Mouse (Mus musculus): ENCODE data around the gene Ctdspl2.
"Not testable (repeated sequence)": the region's sequence is repeated elsewhere in the genome, so short reads cannot be mapped to it uniquely, and the experiment has no call there.

The Ctdspl2 gene

GRCm38 (mm10) chr2:121955765-121956223, at the start of gene Ctdspl2, which contains the start of gene Mageb3:
TSS of gene Ctdspl2 (plus strand) at chr2:121956001.
TSS of gene Mageb3 (minus strand) at chr2:121956092.
- peak; percentile 94 to 95 for DNase-seq (ENCODE audit: low spot score in 2 of 2)

- DNase-seq (ENCODE audit: low spot score in 2 of 2) = no peak
Measured at GRCm38 (mm10) chr2:121909975-121910374, 45.8 kb upstream of the Ctdspl2 start.

DNA sequence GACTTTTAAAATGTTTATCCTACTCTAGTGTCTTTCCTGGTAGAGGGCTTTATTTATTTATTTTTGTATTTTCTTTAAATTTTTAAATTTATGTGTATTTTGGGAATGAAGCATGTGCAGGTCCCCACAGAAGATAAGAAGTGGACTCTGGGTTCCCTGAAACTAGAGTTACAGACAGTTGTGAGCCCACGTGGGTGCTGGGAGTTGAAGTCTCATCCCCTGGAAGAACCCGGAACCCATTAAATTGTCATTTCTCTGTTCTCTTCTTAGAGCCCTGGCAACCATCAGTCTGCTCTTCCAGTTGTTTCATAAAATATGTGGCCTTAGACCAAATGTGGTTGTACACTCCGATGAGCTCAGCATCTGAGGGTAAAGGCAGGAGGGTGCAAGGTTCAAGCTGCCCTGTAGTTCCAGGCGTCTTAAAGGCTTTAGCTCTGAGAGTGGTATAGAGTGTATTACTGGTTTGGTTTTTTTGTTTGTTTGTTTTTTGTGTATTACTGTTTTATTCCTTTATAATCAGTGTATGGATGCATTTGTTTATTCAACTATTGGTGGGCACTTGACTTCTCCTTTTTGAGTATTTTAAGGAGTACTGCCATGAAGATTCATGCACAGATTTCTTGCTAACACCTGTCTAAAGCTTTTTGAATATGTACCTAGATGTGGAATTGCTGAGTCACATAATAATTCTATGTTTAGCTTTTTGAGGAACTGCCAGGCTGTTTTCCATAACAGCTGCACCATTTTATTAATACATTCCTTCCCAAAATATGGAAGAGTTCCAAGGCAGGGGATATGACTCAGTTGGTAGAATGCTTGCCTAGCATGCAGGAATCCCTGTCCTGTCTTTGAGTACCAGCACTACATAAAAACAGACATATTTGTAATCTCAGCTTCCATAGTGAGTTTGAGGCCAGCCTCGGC, 39.5 kb upstream of the Ctdspl2 start:
- no peak for DNase-seq (ENCODE audit: low spot score in 2 of 2)

GRCm38 (mm10) chr2:121937624-121938023, 18.2 kb upstream of the Ctdspl2 start:
- DNase-seq (ENCODE audit: low spot score in 2 of 2) = not testable (repeated sequence)

- DNase-seq (ENCODE audit: low spot score in 2 of 2) = no peak
Measured at GRCm38 (mm10) chr2:121943364-121943763, 12.4 kb upstream of the Ctdspl2 start.

GRCm38 (mm10) chr2:121954971-121955656, 687 bp upstream of the Ctdspl2 start:
- DNase-seq (ENCODE audit: low spot score in 2 of 2) = no peak

- DNase-seq (ENCODE audit: low spot score in 2 of 2) = peak; percentile 92
Measured at GRCm38 (mm10) chr2:121956224-121957018, 620 bp downstream of the Ctdspl2 start.

DNA sequence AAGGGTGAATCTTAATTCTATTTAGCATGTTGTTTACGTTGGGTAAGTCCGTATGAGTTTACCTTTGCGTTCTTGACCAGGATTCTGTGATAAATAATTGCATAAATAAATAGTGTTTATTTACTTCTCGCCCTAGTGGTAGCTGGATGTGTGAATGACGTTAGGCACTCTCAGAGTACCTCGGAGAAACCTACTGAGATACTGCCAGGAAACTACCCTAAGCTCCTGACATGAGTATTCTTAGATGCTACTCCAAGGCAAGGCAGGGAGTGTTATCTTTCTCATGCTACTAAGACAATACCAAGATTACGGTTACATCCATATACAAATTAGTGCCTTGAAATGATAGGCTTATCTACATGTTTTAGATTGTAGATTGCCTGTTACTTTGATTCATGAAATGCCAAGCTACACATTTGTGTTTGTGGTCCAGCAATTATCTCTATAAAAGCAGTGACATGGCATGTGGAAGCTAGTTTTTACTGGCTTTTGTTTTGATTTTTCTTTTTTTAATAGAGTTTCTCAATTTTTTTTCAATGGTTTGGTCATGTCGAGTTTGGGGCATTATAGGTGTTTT, 1.5 kb downstream of the Ctdspl2 start:
- no peak for DNase-seq (ENCODE audit: low spot score in 2 of 2)

- DNase-seq (ENCODE audit: low spot score in 2 of 2) = no peak
Measured at GRCm38 (mm10) chr2:121995738-121996137, 39.9 kb downstream of the Ctdspl2 start.

GRCm38 (mm10) chr2:122008832-122009231, 53.0 kb downstream of the Ctdspl2 start:
- DNase-seq (ENCODE audit: low spot score in 2 of 2) = no peak

- no peak for DNase-seq (ENCODE audit: low spot score in 2 of 2)
Measured at GRCm38 (mm10) chr2:122011441-122011840, 55.6 kb downstream of the Ctdspl2 start.

GRCm38 (mm10) chr2:122018705-122019104, 62.9 kb downstream of the Ctdspl2 start:
- no peak for DNase-seq (ENCODE audit: low spot score in 2 of 2)

DNA sequence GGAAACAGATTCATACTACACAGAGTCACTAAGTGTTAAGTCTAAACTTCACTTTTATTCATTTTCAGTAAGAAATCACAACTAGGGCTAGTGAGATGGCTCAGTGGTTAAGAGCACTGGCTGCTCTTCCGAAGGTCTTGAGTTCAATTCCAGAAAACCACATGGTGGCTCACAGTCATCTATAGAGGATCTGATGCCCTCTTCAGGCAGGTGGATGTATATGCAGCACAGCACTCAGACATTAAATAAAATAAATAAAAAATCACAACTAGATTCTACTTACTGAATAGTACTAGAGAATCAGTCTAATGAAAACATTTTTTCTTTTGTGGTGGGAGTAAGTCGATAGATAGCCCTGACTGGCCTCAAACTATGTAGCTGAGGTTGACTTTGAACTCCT, 66.5 kb downstream of the Ctdspl2 start:
- no peak for DNase-seq (ENCODE audit: low spot score in 2 of 2)

DNA sequence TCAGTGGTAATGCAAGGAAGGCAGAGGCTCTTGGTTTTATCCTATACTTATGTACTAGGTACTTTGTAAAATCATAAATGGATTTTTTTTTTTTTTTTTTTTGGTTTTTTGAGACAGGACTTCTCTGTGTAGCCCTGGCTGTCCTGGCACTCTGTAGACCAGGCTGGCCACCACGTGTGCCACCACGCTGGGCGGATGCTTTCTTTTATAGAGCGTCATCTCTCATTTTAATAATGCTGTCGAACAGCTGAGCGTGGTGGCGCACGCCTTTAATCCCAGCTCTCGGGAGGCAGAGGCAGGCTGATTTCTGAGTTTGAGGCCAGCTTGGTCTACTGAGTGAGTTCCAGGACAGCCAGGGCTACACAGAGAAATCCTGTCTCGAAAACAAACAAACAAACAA, 71.3 kb downstream of the Ctdspl2 start:
- DNase-seq (ENCODE audit: low spot score in 2 of 2) = not testable (repeated sequence)

- DNase-seq (ENCODE audit: low spot score in 2 of 2) = peak; percentile 73 to 84
Measured at GRCm38 (mm10) chr2:122027862-122028755, 72.3 kb downstream of the Ctdspl2 start, which contains the start of gene Eif3j1. TSS of gene Eif3j1 (plus strand) at chr2:122028546.

DNA sequence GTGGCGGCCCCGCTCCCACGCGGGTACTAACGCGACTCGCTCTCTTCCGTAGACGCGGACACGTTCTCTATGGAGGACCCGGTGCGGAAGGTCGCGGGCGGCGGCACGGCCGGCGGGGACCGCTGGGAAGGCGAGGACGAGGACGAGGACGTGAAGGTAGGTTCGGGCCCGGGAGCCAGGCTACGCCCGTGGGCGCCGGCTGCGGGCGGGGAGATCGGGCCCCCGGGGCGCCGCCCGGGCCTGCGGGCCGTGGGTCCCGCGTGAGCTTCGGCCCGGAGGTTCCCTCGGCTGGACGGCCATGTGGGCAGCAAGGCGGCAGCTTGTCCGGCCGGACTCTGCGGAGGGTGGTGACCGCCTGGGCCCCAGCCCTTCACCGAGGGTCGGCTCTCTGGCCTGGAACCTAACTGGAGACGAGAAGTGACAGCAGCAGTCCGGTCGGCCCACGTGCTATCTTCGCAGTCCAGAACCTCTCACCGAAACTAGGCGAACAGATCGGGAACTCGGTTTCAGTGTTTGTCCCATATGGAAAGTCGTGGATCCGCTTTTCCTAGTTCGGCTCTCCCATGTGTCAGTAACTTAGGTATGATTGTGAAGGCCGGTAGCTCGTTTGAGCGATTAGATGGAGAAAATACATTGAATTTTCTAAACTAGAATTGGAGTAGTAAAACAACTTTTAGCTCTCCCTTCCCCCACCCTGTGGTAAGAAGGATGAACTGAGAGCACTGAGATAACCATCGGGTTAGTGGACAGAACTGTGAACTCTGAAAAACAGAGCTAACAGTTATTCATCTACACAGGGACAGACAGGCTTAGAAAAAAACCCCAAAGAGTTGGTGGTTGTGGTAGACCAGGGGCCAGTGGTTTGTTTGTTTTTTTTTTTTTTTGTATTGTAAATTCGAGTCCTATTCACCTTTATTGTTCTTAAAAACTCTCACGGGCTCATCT, 73.2 kb downstream of the Ctdspl2 start:
- peak; percentile 22 to 68 for DNase-seq (ENCODE audit: low spot score in 2 of 2)

DNA sequence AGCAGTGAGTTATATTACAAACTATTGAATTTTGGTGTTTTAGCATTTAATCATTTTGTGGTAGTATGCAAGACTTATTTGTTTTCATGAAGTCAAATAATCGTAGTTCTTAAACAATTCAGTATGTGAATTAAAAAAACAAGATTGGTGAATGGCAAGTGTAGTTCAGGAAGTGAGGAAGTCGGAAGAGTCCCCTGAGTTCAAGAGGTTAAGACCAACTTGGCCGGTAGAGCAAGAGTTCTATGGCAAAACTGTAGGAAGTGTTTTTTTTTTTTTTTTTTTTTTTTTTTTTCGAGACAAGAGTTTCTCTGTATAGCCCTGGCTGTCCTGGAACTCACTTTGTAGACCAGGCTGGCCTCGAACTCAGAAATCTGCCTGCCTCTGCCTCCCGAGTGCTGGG, 76.2 kb downstream of the Ctdspl2 start:
- DNase-seq (ENCODE audit: low spot score in 2 of 2) = no peak

DNA sequence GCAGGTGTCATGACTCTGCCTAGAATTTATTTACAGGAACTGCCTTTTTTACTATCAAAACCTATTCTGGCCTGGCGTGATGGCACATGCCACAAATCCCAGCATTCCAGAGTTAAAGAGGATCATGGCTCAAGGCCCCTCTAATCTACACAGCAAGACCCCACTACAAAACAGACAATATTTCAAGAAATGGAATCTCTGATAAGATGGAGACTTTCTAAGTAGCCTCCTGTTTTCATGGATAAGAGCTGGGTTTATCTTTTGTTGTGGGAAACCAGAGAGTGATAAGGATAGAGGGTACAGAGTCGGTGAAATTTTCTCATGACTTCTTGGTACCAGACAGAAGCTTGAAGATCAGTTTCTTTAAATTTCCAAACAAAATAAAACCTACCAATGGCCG, 80.3 kb downstream of the Ctdspl2 start:
- no peak for DNase-seq (ENCODE audit: low spot score in 2 of 2)

GRCm38 (mm10) chr2:122043926-122044325, 88.1 kb downstream of the Ctdspl2 start:
- DNase-seq (ENCODE audit: low spot score in 2 of 2) = no peak
